Mouse (Mus musculus): ENCODE results near the gene Il15ra. TPM values are rescaled to one million over a fixed set of nuclear protein-coding genes. Genes with fewer than 3 reads are reported as not detected.

Il15ra gene
- total and polyA plus RNA-seq, 2 experiments from 2014 or later: 14.2 to 24.7 TPM

DNA sequence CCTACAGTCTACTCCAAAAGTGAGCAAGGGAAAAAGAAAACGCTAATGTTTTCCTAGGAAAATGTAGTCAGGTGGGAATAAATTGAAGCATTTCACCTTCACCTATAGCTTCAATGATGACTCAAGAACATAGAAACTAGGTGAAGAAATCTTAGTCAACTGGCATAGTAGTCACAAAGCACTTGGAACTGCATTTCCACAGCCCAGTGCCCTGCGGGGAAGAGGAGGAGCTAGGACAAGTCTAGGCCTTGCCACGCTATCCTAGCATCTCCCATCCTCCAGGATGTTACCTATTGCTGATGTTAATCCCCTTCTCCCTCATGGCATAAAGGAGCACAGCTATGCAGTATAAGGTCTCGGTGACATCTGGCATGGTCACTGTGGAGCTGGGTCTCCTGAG is 57.5 kb downstream of the Il15ra start:
- Histone ChIP-seq H3K9ac (replicated peaks; ENCODE audit: low read depth, low read length) (no peak overlapping the region), H3K27me3 (ENCODE audit: control insufficient read depth, insufficient read depth, low read length) (no peaks in the 10 kb centered on the region), H3K4me3 (ENCODE audit: low read depth, low read length) (no peak overlapping the region), H3K4me2 (ENCODE audit: low read depth, low read length) (no peak overlapping the region), H3K27ac (ENCODE audit: low read depth) (no peak overlapping the region), H3K36me3 (replicated peaks; ENCODE audit: control insufficient read depth, insufficient read depth, low read length) (peaks cover 96% of the 10 kb centered on the region), H3K9me3 (replicated peaks; ENCODE audit: control insufficient read depth, low read length) (no peaks in the 10 kb centered on the region), H3K4me1 (ENCODE audit: control insufficient read depth, insufficient read depth) (0 out of 2 replicates have a peak, but pooled peaks cover 4% of the 10 kb centered on the region)
- WGBS: 90% methylated on average over 4 of the region's 4 CpGs
- DNase-seq (ENCODE audit: low spot score) (no peak), ATAC-seq (ENCODE audit: insufficient read depth, low read depth) (no peak)
- no peak for TF ChIP-seq CTCF (IDR thresholded peaks at IDR 0.05; ENCODE audit: low read depth)
- TF ChIP-seq EP300 (IDR thresholded peaks at IDR 0.05; ENCODE audit: low read depth): no peak

DNA sequence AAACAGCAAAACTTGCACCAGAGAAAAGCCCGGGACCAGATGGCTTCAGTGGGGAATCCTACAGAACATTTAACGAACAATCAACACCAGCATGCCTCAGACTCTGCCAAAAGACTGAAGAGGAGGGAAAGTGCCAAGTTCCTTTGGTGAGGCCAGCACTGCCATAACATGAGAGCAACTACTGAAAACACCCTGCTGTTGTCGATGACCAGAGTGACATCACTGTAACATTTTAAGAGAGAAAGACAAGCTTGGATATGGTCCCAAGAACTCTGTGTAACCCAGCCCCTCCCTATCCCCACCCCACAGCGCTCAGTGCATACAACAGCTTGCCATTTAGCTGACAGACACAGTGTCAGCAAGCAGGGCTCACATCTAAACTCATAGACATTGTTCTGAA is 60.6 kb downstream of the Il15ra start:
- no peak overlapping the region for H3K9ac ChIP-seq (replicated peaks; ENCODE audit: low read depth, low read length)
- H3K27ac ChIP-seq (ENCODE audit: low read depth): no peak overlapping the region
- ATAC-seq (ENCODE audit: insufficient read depth, low read depth) (peak; percentile 72), DNase-seq (ENCODE audit: low spot score) (peak; percentile 32)
- H3K27me3 ChIP-seq (ENCODE audit: control insufficient read depth, insufficient read depth, low read length): no peaks in the 10 kb centered on the region
- no peak overlapping the region for H3K4me3 ChIP-seq (ENCODE audit: low read depth, low read length)
- H3K4me2 ChIP-seq (ENCODE audit: low read depth, low read length): no peak overlapping the region
- H3K9me3 ChIP-seq (replicated peaks; ENCODE audit: control insufficient read depth, low read length): no peaks in the 10 kb centered on the region
- 0 out of 2 replicates have a peak, but pooled peaks cover 8% of the 10 kb centered on the region for H3K4me1 ChIP-seq (ENCODE audit: control insufficient read depth, insufficient read depth)
- TF ChIP-seq EP300 (IDR thresholded peaks at IDR 0.05; ENCODE audit: low read depth): no peak
- H3K36me3 ChIP-seq (replicated peaks; ENCODE audit: control insufficient read depth, insufficient read depth, low read length): peaks cover 78% of the 10 kb centered on the region
- 49% methylated on average over 4 of the region's 4 CpGs for WGBS

GRCm38 (mm10) chr2:11766485-11767160 is 61.5 kb downstream of the Il15ra start:
- H3K36me3 ChIP-seq (replicated peaks; ENCODE audit: control insufficient read depth, insufficient read depth, low read length): peaks cover 69% of the 10 kb centered on the region
- no peak overlapping the region for H3K9ac ChIP-seq (replicated peaks; ENCODE audit: low read depth, low read length)
- H3K4me2 ChIP-seq (ENCODE audit: low read depth, low read length): no peak overlapping the region
- no peak overlapping the region for H3K27ac ChIP-seq (ENCODE audit: low read depth)
- H3K9me3 ChIP-seq (replicated peaks; ENCODE audit: control insufficient read depth, low read length): no peaks in the 10 kb centered on the region
- DNase-seq (ENCODE audit: low spot score) (no peak), ATAC-seq (ENCODE audit: insufficient read depth, low read depth) (no peak)
- TF ChIP-seq EP300 (IDR thresholded peaks at IDR 0.05; ENCODE audit: low read depth) (no peak), CTCF (IDR thresholded peaks at IDR 0.05; ENCODE audit: low read depth) (no peak)
- 69% methylated on average over 5 of the region's 5 CpGs for WGBS
- peaks cover 9% of the 10 kb centered on the region; the same call in 1 of the 2 replicates for H3K4me1 ChIP-seq (ENCODE audit: control insufficient read depth, insufficient read depth)
- H3K4me3 ChIP-seq (ENCODE audit: low read depth, low read length): no peak overlapping the region
- no peaks in the 10 kb centered on the region for H3K27me3 ChIP-seq (ENCODE audit: control insufficient read depth, insufficient read depth, low read length)

DNA sequence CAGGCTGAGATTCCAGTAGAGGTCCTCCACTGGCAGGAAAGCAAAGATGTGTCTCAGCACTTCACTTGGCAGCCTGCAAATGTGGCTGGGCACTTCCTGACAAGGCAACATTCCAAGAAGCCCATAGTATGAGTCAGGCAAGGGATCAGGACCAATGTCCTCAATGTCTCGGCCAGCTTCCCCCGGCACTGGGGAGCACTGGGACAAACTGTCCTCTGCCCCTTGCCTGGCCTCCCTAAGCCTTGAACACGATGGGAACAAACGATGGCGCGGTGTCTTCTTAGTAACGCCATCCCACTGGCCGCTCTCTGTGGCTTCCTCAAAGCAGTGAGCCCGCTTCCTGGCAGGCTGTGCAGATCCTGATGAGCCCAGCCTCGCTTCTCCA is 62.1 kb downstream of the Il15ra start:
- no peak overlapping the region for H3K4me2 ChIP-seq (ENCODE audit: low read depth, low read length)
- H3K36me3 ChIP-seq (replicated peaks; ENCODE audit: control insufficient read depth, insufficient read depth, low read length): peaks cover 64% of the 10 kb centered on the region
- H3K27ac ChIP-seq (ENCODE audit: low read depth): no peak overlapping the region
- H3K9ac ChIP-seq (replicated peaks; ENCODE audit: low read depth, low read length): no peak overlapping the region
- H3K27me3 ChIP-seq (ENCODE audit: control insufficient read depth, insufficient read depth, low read length): no peaks in the 10 kb centered on the region
- H3K4me3 ChIP-seq (ENCODE audit: low read depth, low read length): no peak overlapping the region
- H3K4me1 ChIP-seq (ENCODE audit: control insufficient read depth, insufficient read depth): peaks cover 14% of the 10 kb centered on the region; the same call in 1 of the 2 replicates
- H3K9me3 ChIP-seq (replicated peaks; ENCODE audit: control insufficient read depth, low read length): no peaks in the 10 kb centered on the region
- TF ChIP-seq EP300 (IDR thresholded peaks at IDR 0.05; ENCODE audit: low read depth) (no peak), CTCF (IDR thresholded peaks at IDR 0.05; ENCODE audit: low read depth) (no peak)
- DNase-seq (ENCODE audit: low spot score) (no peak), ATAC-seq (ENCODE audit: insufficient read depth, low read depth) (no peak)
- 88% methylated on average over 10 of the region's 10 CpGs for WGBS

GRCm38 (mm10) chr2:11771701-11772100 is 66.6 kb downstream of the Il15ra start:
- no peak for TF ChIP-seq CTCF (IDR thresholded peaks at IDR 0.05; ENCODE audit: low read depth)
- no peak for TF ChIP-seq EP300 (IDR thresholded peaks at IDR 0.05; ENCODE audit: low read depth)
- peaks cover 21% of the 10 kb centered on the region for H3K36me3 ChIP-seq (replicated peaks; ENCODE audit: control insufficient read depth, insufficient read depth, low read length)
- 85% methylated on average over 4 of the region's 4 CpGs for WGBS
- H3K9ac ChIP-seq (replicated peaks; ENCODE audit: low read depth, low read length): no peak overlapping the region
- peaks cover 28% of the 10 kb centered on the region; the same call in 1 of the 2 replicates for H3K4me1 ChIP-seq (ENCODE audit: control insufficient read depth, insufficient read depth)
- no peaks in the 10 kb centered on the region for H3K27me3 ChIP-seq (ENCODE audit: control insufficient read depth, insufficient read depth, low read length)
- H3K4me2 ChIP-seq (ENCODE audit: low read depth, low read length): no peak overlapping the region
- 0 out of 2 replicates have a peak overlapping the region, but pooled peaks have one; percentile 7 for H3K27ac ChIP-seq (ENCODE audit: low read depth)
- H3K4me3 ChIP-seq (ENCODE audit: low read depth, low read length): no peak overlapping the region
- DNase-seq (ENCODE audit: low spot score): no peak
- no peak for ATAC-seq (ENCODE audit: insufficient read depth, low read depth)
- H3K9me3 ChIP-seq (replicated peaks; ENCODE audit: control insufficient read depth, low read length): no peaks in the 10 kb centered on the region

DNA sequence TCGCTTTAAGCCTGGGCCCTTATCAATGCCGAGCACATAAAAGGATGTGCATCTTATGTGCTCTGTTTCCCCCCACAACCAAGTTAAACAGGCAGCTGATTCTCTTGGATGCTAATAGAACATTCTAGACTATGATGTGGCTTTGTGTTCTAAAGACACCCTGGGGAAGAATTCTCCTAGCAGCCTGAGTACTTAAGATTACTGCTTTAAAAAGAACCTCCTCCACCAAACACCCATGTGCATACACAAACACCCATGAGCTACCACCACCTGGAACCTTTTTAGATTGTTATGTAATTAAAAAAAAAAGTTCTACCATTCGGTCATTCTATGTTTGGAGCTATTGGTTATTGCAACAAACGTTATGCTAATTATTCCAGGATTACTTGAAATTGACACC is 67.3 kb downstream of the Il15ra start:
- no peak overlapping the region for H3K4me2 ChIP-seq (ENCODE audit: low read depth, low read length)
- TF ChIP-seq CTCF (IDR thresholded peaks at IDR 0.05; ENCODE audit: low read depth) (no peak), EP300 (IDR thresholded peaks at IDR 0.05; ENCODE audit: low read depth) (no peak)
- no peaks in the 10 kb centered on the region for H3K27me3 ChIP-seq (ENCODE audit: control insufficient read depth, insufficient read depth, low read length)
- peaks cover 24% of the 10 kb centered on the region; the same call in 1 of the 2 replicates for H3K4me1 ChIP-seq (ENCODE audit: control insufficient read depth, insufficient read depth)
- H3K9ac ChIP-seq (replicated peaks; ENCODE audit: low read depth, low read length): no peak overlapping the region
- no peak for ATAC-seq (ENCODE audit: insufficient read depth, low read depth)
- WGBS: 75% methylated on average over 4 of the region's 4 CpGs
- DNase-seq (ENCODE audit: low spot score): no peak
- H3K4me3 ChIP-seq (ENCODE audit: low read depth, low read length): no peak overlapping the region
- H3K36me3 ChIP-seq (replicated peaks; ENCODE audit: control insufficient read depth, insufficient read depth, low read length): peaks cover 14% of the 10 kb centered on the region
- H3K9me3 ChIP-seq (replicated peaks; ENCODE audit: control insufficient read depth, low read length): no peaks in the 10 kb centered on the region
- H3K27ac ChIP-seq (ENCODE audit: low read depth): no peak overlapping the region
